Mouse (Mus musculus) cerebellum, adult (tissue): ENCODE results near the gene Atp11a.

Experiments
- ATAC-seq: cut with Nextera tagmentation; 2 replicates; pipeline ENCODE4 v1.9.2; 2017; ENCODE audit warnings: mild to moderate bottlenecking, moderate library complexity, mixed read lengths; ENCODE audit not compliant: insufficient number of reproducible peaks, low FRiP score, low TSS enrichment

Gene Atp11a

DNA sequence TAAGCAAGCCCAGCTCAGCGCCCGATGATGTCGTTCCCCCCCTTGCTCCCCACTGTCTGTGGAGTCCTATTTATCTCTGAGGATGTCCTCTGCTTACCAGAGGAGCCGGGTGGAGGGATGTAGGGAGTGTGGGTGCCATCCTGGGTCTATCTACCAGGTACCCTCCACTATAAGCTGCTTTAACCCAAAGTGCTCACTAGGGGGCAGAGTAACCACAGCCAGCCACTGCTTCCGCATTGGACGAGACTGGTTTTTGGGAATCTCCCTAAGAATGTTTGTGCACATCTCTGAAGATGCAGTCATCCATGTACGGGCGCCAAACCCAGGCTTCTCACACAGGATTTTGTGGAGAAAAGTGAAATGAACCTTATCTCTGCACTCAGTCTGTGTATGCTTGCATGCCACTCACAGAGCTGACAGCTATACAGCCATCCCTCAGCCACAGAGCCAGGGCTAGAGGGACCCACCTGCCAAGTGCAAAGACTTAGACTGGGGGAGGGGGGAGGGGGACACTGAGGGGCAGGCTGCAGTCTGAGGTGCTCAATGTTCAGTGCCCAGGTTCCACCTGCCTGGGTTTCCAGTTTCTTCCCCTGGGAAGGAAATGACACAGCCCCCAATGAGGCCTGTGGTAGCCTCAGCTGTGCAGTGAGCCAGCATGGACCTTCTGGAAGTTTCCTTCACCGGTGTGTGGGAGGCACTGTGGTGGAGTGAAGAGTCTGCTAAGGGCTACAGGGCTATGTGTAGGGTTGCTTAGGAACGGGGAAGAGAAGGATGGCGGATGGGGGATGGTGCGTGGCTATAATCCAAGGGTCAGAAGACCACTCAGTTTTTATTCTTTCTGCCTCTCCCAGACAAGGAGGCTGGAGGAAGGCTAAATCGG is 139.9 kb downstream of the Atp11a start:
- ATAC-seq, result 0 out of 2 replicates have a peak, but pooled peaks have one; percentile 23

DNA sequence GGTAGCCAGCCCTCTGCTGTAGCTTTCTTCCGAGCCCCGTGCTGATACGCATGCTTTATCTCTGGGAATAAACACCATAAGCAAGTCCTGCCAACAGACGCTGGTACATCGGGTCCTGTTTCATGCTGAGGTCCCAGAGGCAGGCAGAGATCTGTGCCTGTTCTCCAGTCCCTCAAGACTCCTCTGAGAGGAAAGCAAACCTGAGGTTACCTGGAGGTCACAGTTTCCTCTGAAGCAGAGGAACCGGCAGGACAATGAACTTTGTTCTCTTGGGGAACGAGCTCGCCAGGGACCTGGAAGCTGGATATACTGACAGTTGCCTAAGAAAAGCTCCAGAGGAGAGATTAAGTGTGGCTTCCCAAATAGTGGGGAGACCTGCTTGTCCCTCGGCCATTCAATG is 141.0 kb downstream of the Atp11a start:
- no peak for ATAC-seq

- no peak for ATAC-seq
Measured at GRCm38 (mm10) chr8:12903790-12904415, 147.1 kb downstream of the Atp11a start.

- ATAC-seq, result no peak
Measured at GRCm38 (mm10) chr8:12905122-12905521, 148.3 kb downstream of the Atp11a start.

DNA sequence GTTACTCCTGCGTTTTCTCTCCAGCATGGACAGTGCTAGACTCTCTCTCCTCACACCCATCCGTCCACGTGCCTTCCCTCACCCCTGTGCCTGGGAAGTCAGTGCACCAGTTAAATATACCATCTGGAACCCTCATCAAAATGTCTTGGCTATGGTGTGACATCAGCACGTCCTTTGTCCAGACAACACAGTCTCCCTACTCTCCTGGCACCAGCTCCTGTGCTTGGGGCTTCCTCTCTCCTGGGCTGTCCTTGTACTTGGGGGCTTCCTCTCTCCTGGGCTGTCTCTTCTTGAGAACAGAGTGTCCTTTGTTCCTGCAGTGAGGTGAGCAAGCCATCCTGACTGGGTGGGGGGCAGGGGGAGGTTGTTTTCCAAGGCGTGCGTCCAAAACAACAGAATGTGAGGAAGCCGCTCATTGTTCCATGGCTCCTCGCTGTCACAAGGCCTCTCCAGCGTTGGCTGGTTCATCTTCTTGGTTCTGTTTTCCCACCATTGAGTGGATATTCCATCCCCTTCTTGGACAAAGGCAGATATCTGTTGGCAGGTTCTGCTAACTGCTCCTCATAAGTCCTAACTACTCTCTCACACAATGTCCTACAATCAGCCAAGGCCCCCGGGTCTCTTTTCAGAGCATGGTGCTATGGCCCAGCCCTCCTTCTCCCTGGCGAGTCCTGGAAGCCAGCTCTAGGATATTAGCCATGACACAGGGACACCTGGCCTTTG is 148.9 kb downstream of the Atp11a start:
- no peak for ATAC-seq

DNA sequence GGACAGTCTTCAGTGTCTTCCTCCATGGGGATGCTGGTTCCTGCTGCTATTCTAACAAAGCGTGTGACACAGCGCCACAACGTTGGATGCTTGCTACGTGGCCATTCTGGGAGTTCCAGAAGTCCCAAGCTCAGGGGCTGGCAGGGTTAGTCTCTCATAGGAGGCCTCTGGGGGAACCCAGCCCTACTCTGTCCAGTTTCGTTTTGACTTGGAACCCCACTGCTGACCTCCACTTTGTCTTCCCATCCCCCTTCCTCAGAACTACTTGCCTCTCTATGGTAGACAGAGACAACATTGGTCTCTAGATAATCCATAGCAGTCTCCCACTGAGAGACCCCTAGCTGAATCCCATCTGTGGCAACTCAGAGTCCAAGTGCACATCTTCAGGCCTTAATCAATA is 149.8 kb downstream of the Atp11a start:
- ATAC-seq, result no peak

GRCm38 (mm10) chr8:12907730-12908129 is 150.9 kb downstream of the Atp11a start:
- ATAC-seq, result no peak

DNA sequence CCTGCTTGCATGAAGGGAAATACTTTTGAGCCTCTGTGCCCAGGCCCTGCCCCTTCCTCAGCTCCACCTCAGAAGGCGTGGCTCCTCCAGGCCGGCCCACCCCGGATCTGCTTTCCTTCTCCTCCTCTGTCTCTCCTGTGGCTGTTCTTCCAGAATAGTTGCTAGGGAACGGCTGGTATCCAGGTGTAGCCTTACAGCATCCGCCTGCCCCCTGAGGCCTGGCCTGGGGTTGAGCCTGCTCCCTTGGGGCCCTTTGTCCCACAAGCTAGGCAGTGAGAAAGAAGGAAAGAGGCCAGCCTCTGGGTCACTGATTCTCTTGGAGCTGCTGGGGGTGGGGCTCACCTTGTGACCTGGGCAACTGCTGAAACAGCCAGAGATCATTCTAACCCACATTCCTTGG is 155.2 kb downstream of the Atp11a start:
- no peak for ATAC-seq

DNA sequence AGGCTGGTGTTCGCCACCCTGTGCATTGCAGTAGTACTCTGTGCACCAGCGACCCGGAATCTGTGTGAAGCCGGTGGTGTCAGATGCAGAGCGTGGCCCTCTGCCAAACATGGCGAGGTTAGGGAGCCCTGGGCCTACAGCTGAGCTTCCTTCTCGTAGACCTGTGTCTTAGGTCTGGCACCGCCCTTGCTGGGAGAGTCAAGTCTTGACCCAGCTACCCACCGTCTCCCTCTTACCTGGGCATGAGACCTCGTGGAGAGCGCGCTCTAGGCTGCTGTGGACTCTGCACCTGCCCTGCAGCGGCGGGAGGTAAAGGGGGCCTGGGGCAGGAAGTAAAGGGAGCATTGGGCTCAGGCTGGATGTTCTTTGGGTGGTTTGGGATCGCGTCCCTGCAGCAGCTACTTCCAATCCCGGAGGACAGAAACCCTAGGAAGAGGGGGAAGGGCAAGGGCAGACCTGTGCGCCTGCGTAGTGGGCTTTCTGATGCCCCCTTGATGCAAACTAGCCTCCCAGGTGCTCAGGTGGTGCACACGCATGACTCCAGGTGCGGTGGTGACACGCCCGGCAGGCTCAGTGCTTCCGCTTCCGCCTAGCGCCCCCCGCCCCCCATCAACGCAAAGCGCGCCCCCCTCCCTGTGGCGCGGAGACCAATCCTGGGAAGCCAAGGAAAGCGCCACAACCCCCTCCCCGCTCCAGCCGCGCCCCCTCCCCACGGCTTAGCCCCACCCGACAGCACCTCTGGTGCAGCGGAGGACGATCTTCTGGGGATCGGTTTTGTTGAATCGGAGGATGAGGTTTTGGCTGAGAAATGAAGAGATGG is 158.6 kb downstream of the Atp11a start:
- 0 out of 2 replicates have a peak, but pooled peaks have one; percentile 14 for ATAC-seq

DNA sequence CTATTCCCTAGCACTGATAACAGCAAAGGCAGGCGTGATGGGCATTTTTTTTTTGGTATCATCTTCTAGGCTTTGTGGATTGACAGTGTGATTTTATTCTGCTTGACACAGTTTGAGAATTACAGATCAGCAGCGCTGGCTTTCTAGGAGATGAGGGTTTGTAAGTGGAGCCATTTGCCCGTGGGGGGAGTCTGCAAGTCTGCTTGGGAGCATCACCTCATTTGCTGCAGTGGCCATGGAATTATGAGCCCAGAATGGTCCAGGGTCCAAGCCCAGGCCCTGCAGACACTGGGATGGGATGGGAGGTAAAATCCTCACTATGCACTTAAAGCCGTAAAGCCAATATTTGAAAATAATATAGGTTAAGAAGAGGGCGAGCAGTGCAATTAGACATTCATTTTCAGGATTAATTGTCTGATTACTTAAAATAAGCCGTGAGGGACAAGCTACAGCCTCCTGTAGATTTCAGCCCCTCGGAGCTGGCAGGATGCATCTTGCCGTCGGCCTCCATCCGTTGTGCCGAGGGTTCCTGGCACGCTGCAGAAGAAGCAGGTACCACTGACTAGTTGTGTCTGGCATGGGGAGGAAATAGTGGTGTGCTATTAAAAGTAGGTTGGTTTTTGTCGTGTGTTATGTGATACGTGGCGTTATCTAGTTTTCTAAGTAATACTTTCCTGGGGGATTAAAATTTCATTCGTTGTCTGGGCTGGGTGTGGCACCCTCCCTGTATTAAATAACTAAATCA is 159.5 kb downstream of the Atp11a start:
- ATAC-seq, result no peak

- no peak for ATAC-seq
Measured at GRCm38 (mm10) chr8:12917029-12917428, 160.2 kb downstream of the Atp11a start.

DNA sequence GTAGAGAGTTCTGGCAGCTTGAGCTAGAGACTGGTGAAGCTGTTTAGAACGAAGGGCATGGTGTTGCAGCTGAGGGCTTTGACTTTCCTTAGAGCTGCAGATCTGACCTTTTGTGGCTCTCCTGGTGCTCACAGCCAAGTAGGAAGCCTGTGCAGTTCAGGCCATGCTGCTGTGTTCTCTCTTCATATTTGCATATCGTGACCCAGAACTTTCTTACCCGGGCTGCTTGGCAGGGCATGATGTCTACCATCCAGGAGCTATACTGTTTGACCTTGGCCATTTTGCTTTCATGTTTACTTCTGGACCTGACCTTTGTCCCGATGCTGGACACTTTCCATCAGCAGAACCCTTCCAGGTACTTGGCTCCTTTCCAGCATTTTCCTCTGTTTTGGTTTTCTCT is 161.0 kb downstream of the Atp11a start:
- ATAC-seq, result no peak
